Mouse (Mus musculus): ENCODE results near the gene Atp5b. TPM values are rescaled to one million over a fixed set of nuclear protein-coding genes. Genes with fewer than 3 reads are reported as not detected.
"Not testable (repeated sequence)": the region's sequence is repeated elsewhere in the genome, so short reads cannot be mapped to it uniquely, and the experiment has no call there.

Gene Atp5b
- polyA plus RNA-seq, 1 experiment from 2014 or later, result 2,035 TPM

GRCm38 (mm10) chr10:128059207-128059981 is 23.7 kb upstream of the Atp5b start:
- ATAC-seq (ENCODE audit: low FRiP score, low TSS enrichment), result peak; percentile 57; the same call in 1 of the 2 replicates

DNA sequence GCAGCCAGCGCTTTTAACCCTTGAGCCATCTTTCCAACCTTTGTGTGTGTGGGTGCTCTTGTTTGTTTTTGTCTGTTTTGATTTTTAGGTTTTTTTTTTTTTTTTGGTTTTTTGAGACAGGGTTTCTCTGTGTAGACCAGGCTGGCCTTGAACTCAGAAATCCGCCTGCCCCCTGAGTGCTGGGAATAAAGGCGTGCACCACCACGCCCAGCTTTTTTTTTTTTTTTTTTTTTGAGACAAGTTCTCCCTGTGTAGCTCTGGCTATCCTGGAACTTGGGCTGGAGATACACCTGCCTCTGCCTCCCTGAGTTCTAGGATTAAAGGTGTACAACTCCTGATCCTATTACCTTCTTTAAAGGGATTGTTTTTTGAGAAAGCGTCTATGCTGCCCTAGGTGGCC is 22.0 kb upstream of the Atp5b start:
- peaks cover 8% of the 10 kb centered on the region; the same call in 1 of the 2 replicates for H3K36me3 ChIP-seq (ENCODE audit: control insufficient read depth, insufficient read depth, low read length)
- H3K27me3 ChIP-seq (ENCODE audit: control insufficient read depth, insufficient read depth, low read length), result no peaks in the 10 kb centered on the region
- WGBS, result 87% methylated on average over 5 of the region's 5 CpGs
- no peak overlapping the region for H3K9ac ChIP-seq (replicated peaks; ENCODE audit: low read length)
- H3K4me2 ChIP-seq (ENCODE audit: low read length), result peak overlapping the region; percentile 90
- peaks cover 17% of the 10 kb centered on the region for H3K4me1 ChIP-seq (ENCODE audit: control insufficient read depth, insufficient read depth, low read length)
- no peaks in the 10 kb centered on the region for H3K9me3 ChIP-seq (ENCODE audit: control insufficient read depth, low read length)
- ATAC-seq (ENCODE audit: low FRiP score, low TSS enrichment) (no peak), DNase-seq (no peak)
- H3K27ac ChIP-seq (replicated peaks; ENCODE audit: low read depth, low read length), result no peak overlapping the region
- H3K4me3 ChIP-seq (replicated peaks; ENCODE audit: low read depth, low read length), result no peak overlapping the region

More at GRCm38 (mm10) chr10:128059207-128059981, 23.7 kb upstream of the Atp5b start:
- peaks cover 17% of the 10 kb centered on the region for H3K4me1 ChIP-seq (ENCODE audit: control insufficient read depth, insufficient read depth, low read length)
- H3K27ac ChIP-seq (replicated peaks; ENCODE audit: low read depth, low read length), result peak overlapping the region; percentile 99
- H3K36me3 ChIP-seq (ENCODE audit: control insufficient read depth, insufficient read depth, low read length), result peaks cover 8% of the 10 kb centered on the region; the same call in 1 of the 2 replicates
- peak overlapping the region; percentile 90 for H3K4me2 ChIP-seq (ENCODE audit: low read length)
- H3K9me3 ChIP-seq (ENCODE audit: control insufficient read depth, low read length), result no peaks in the 10 kb centered on the region
- peak overlapping the region; percentile 88 for H3K4me3 ChIP-seq (replicated peaks; ENCODE audit: low read depth, low read length)
- DNase-seq, result peak; percentile 69
- WGBS, result under 1% methylated on average over 62 of the region's 62 CpGs
- peak overlapping the region; percentile 89 for H3K9ac ChIP-seq (replicated peaks; ENCODE audit: low read length)
- no peaks in the 10 kb centered on the region for H3K27me3 ChIP-seq (ENCODE audit: control insufficient read depth, insufficient read depth, low read length)

DNA sequence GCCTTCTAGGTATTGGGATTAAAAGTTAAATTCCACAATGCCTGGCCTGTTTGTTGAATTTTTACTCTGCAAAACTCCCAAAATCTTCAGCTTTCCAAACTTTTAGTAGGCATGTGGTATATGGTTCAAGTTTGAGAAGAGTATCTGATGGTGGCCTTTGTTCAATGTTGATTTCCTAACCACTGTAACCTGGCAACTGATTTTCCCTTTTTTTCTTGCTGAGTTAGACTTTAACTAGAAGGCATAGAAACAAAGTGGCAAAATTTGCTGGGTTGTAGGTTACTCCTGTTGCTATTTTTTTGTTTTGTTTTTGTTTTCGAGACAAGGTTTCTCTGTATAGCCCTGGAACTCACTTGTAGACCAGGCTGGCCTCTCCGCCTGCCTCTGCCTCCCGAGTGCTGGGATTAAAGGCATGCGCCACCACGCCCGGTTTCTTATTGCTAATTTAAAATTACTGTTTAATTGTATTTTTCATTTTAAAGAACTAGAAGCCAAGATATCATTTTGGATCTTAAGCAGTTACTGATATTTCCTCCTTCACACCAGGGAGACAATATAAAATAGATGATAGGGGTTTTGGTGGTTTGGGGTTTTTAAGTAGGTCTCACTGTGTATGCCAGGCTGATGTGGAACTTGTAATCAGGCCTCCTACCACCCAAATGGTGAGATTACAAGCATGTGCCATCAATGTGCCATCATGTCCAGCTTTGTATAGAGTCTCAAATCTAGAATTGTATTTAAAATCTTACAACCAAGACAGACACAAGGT is 20.7 kb upstream of the Atp5b start:
- DNase-seq (no peak), ATAC-seq (ENCODE audit: low FRiP score, low TSS enrichment) (no peak)
- Histone ChIP-seq H3K4me1 (ENCODE audit: control insufficient read depth, insufficient read depth, low read length) (peaks cover 17% of the 10 kb centered on the region), H3K4me3 (replicated peaks; ENCODE audit: low read depth, low read length) (no peak overlapping the region), H3K9ac (replicated peaks; ENCODE audit: low read length) (no peak overlapping the region), H3K9me3 (ENCODE audit: control insufficient read depth, low read length) (no peaks in the 10 kb centered on the region), H3K4me2 (ENCODE audit: low read length) (no peak overlapping the region), H3K27ac (replicated peaks; ENCODE audit: low read depth, low read length) (no peak overlapping the region), H3K36me3 (ENCODE audit: control insufficient read depth, insufficient read depth, low read length) (peaks cover 8% of the 10 kb centered on the region; the same call in 1 of the 2 replicates), H3K27me3 (ENCODE audit: control insufficient read depth, insufficient read depth, low read length) (no peaks in the 10 kb centered on the region)
- 96% methylated on average over 6 of the region's 6 CpGs for WGBS

DNA sequence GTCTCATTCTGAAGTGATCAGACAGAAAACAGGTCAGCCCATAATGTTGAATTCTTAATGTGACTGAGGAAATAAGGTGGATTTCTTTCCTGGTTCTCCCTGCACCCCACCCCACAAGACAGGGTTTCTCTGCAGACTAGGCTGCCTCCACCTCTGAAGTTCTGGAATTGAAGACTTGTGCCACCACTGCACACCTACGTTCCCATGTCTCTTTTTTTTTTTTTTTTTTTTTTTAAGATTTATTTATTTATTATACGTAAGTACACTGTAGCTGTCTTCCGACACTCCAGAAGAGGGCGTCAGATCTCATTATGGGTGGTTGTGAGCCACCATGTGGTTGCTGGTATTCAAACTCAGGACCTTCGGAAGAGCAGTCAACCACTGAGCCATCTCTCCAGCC is 17.0 kb upstream of the Atp5b start:
- WGBS, result 89% methylated on average over 5 of the region's 5 CpGs
- ATAC-seq (ENCODE audit: low FRiP score, low TSS enrichment) (no peak), DNase-seq (no peak)
- Histone ChIP-seq H3K4me1 (ENCODE audit: control insufficient read depth, insufficient read depth, low read length) (no peaks in the 10 kb centered on the region; the same call in 1 of the 2 replicates), H3K36me3 (ENCODE audit: control insufficient read depth, insufficient read depth, low read length) (peaks cover 28% of the 10 kb centered on the region), H3K4me3 (replicated peaks; ENCODE audit: low read depth, low read length) (no peak overlapping the region), H3K27me3 (ENCODE audit: control insufficient read depth, insufficient read depth, low read length) (no peaks in the 10 kb centered on the region), H3K9ac (replicated peaks; ENCODE audit: low read length) (no peak overlapping the region), H3K27ac (replicated peaks; ENCODE audit: low read depth, low read length) (no peak overlapping the region), H3K9me3 (ENCODE audit: control insufficient read depth, low read length) (no peaks in the 10 kb centered on the region), H3K4me2 (ENCODE audit: low read length) (no peak overlapping the region)

- no peak for ATAC-seq (ENCODE audit: low FRiP score, low TSS enrichment)
- WGBS, result 93% methylated on average over 4 of the region's 4 CpGs
- Histone ChIP-seq H3K27me3 (ENCODE audit: control insufficient read depth, insufficient read depth, low read length) (no peaks in the 10 kb centered on the region), H3K4me3 (replicated peaks; ENCODE audit: low read depth, low read length) (no peak overlapping the region), H3K36me3 (ENCODE audit: control insufficient read depth, insufficient read depth, low read length) (peaks cover 51% of the 10 kb centered on the region), H3K4me1 (ENCODE audit: control insufficient read depth, insufficient read depth, low read length) (no peaks in the 10 kb centered on the region), H3K9me3 (ENCODE audit: control insufficient read depth, low read length) (no peaks in the 10 kb centered on the region), H3K9ac (replicated peaks; ENCODE audit: low read length) (no peak overlapping the region), H3K27ac (replicated peaks; ENCODE audit: low read depth, low read length) (no peak overlapping the region), H3K4me2 (ENCODE audit: low read length) (no peak overlapping the region)
- no peak for DNase-seq
These were observed 13.9 kb upstream of the Atp5b start for GRCm38 (mm10) chr10:128069201-128069600.

GRCm38 (mm10) chr10:128070432-128070831 is 12.6 kb upstream of the Atp5b start:
- ATAC-seq (ENCODE audit: low FRiP score, low TSS enrichment); H3K27me3 ChIP-seq (ENCODE audit: control insufficient read depth, insufficient read depth, low read length); DNase-seq; H3K27ac ChIP-seq (replicated peaks; ENCODE audit: low read depth, low read length); H3K9me3 ChIP-seq (ENCODE audit: control insufficient read depth, low read length); H3K4me2 ChIP-seq (ENCODE audit: low read length); H3K4me3 ChIP-seq (replicated peaks; ENCODE audit: low read depth, low read length); H3K4me1 ChIP-seq (ENCODE audit: control insufficient read depth, insufficient read depth, low read length); H3K9ac ChIP-seq (replicated peaks; ENCODE audit: low read length): not testable (repeated sequence)
- peaks cover 62% of the 10 kb centered on the region for H3K36me3 ChIP-seq (ENCODE audit: control insufficient read depth, insufficient read depth, low read length)
- WGBS, result 96% methylated on average over 2 of the region's 2 CpGs

DNA sequence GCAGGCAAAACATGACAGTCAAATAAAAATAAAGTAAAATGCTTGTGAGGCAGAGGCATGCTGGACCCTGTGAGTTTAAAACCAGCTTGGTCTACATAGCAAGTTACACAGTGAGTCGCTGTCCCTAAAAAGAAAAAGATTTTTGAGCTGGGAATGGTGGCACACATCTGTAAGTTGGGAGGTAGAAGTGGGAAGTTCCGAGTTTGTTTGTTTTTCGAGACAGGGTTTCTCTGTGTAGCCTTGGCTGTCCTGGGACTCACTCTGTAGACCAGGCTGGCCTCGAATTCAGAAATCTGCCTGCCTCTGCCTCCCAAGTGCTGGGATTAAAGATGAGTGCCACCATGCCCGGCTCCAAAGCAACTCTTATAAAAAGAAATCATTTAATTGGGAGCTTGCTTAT is 4.8 kb upstream of the Atp5b start:
- H3K4me2 ChIP-seq (ENCODE audit: low read length); DNase-seq; H3K4me1 ChIP-seq (ENCODE audit: control insufficient read depth, insufficient read depth, low read length); H3K9ac ChIP-seq (replicated peaks; ENCODE audit: low read length); H3K4me3 ChIP-seq (replicated peaks; ENCODE audit: low read depth, low read length); ATAC-seq (ENCODE audit: low FRiP score, low TSS enrichment); H3K27ac ChIP-seq (replicated peaks; ENCODE audit: low read depth, low read length); H3K27me3 ChIP-seq (ENCODE audit: control insufficient read depth, insufficient read depth, low read length); H3K9me3 ChIP-seq (ENCODE audit: control insufficient read depth, low read length): not testable (repeated sequence)
- peaks cover 30% of the 10 kb centered on the region for H3K36me3 ChIP-seq (ENCODE audit: control insufficient read depth, insufficient read depth, low read length)
- 85% methylated on average over 5 of the region's 5 CpGs for WGBS

DNA sequence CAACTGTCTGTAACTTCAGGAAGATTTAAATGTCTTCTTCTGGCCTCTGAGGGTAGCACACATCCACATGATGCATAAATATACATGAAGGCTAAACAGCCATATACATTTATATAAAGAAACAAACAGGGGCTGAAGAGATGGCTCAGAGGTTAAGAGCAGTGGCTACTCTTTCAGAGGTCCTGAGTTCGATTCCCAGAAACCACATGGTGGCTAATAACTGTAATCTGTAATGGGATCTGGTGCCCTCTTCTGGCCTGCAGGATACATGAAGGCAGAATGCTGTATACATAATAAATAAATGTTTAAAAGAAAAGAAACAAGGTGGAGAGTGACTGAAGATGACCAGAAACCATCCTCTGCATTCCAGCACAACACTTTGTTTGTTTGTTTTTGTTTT is 2.6 kb upstream of the Atp5b start:
- DNase-seq, result no peak
- Histone ChIP-seq H3K9ac (replicated peaks; ENCODE audit: low read length) (no peak overlapping the region), H3K4me3 (replicated peaks; ENCODE audit: low read depth, low read length) (no peak overlapping the region), H3K36me3 (ENCODE audit: control insufficient read depth, insufficient read depth, low read length) (peaks cover 18% of the 10 kb centered on the region), H3K9me3 (ENCODE audit: control insufficient read depth, low read length) (no peaks in the 10 kb centered on the region), H3K4me2 (ENCODE audit: low read length) (no peak overlapping the region), H3K4me1 (ENCODE audit: control insufficient read depth, insufficient read depth, low read length) (peaks cover 11% of the 10 kb centered on the region), H3K27me3 (ENCODE audit: control insufficient read depth, insufficient read depth, low read length) (no peaks in the 10 kb centered on the region), H3K27ac (replicated peaks; ENCODE audit: low read depth, low read length) (no peak overlapping the region)
- WGBS, result 84% methylated on average over 1 of the region's 1 CpGs
- no peak for ATAC-seq (ENCODE audit: low FRiP score, low TSS enrichment)
